8 mouse cellular contexts compared by ENCODE assay signal in the genomic region with DNA sequence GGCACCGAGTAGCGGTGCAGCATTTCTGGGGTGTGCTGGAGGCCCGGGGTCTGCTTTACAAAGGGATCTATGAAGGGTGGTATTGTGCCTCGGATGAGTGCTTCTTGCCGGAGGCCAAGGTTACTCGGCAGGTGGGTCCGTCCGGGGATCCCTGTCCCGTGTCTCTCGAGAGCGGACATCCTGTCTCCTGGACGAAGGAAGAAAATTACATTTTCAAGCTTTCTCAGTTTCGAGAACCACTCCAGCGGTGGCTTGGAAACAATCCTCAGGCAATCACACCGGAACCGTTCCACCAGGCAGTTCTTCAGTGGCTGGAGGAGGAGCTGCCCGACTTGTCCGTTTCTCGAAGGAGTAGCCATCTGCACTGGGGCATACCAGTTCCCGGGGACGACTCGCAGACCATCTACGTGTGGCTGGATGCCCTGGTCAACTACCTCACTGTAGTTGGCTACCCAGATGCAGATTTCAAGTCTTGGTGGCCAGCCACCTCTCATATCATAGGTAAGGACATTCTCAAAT. TPM values are rescaled to one million over a fixed set of nuclear protein-coding genes. Genes with fewer than 3 reads are reported as not detected.
A peak's percentile ranks its signal among the peaks of the same experiment; 100 is the strongest.
DNase-seq lines count a peak whose midpoint lies in the region; ATAC-seq and TF ChIP-seq lines count a peak whose summit lies in the region.

No protein-coding gene starts in this region.

- WGBS in bone marrow, adult 2 months, result under 1% methylated on average over 23 of the region's 23 CpGs
- under 1% methylated on average over 23 of the region's 23 CpGs for WGBS in hindbrain, postnatal 0 days
- under 1% methylated on average over 23 of the region's 23 CpGs for WGBS in liver, embryonic 14.5 days (ENCODE audit: insufficient replicate concordance)
- WGBS in small intestine, adult 2 months, result under 1% methylated on average over 23 of the region's 23 CpGs

- H3K4me1 ChIP-seq in bone marrow, adult 2 months (ENCODE audit: control insufficient read depth, insufficient read depth, low read length), result no peaks in the 10 kb centered on the region; the same call in 1 of the 2 replicates
- H3K4me1 ChIP-seq in hindbrain, postnatal 0 days (ENCODE audit: insufficient read depth, low read length), result peaks cover 31% of the 10 kb centered on the region
- peaks cover 11 to 18% of the 10 kb centered on the region in 2 experiments for H3K4me1 ChIP-seq in liver, embryonic 14.5 days (replicated peaks; ENCODE audit: control insufficient read depth in 2 of 2, insufficient read depth in 2 of 2, low read length in 1 of 2)
- H3K4me1 ChIP-seq in small intestine, adult 2 months (ENCODE audit: control insufficient read depth, insufficient read depth, insufficient read length, low read length), result peaks cover 5% of the 10 kb centered on the region; the same call in 1 of the 2 replicates

- TF ChIP-seq EP300 in liver, embryonic 14.5 days (IDR thresholded peaks at IDR 0.05; ENCODE audit: low read depth), result no peak

- TF ChIP-seq CTCF in bone marrow, adult 2 months (IDR thresholded peaks at IDR 0.05; ENCODE audit: control insufficient read depth, insufficient read depth, low read length), result no peak
- TF ChIP-seq CTCF in hindbrain, postnatal 0 days (IDR thresholded peaks at IDR 0.05; ENCODE audit: low read depth), result no peak
- no peak for TF ChIP-seq CTCF in liver, embryonic 14.5 days (IDR thresholded peaks at IDR 0.05; ENCODE audit: low read depth)
- TF ChIP-seq CTCF in small intestine, adult 2 months (IDR thresholded peaks at IDR 0.05; ENCODE audit: extremely low read depth, insufficient read length, insufficient replicate concordance, low read depth, low read length), result no peak

- H3K4me2 ChIP-seq in hindbrain, postnatal 0 days (ENCODE audit: low read depth, low read length), result peak overlapping the region; percentile 93
- peak overlapping the region; percentile 100 for H3K4me2 ChIP-seq in liver, embryonic 14.5 days (ENCODE audit: low read depth)

- no peak for TF ChIP-seq POLR2A in bone marrow, adult 2 months (IDR thresholded peaks at IDR 0.05; ENCODE audit: borderline replicate concordance, control insufficient read depth, low read depth, low read length)
- no peak for TF ChIP-seq POLR2A in small intestine, adult 2 months (IDR thresholded peaks at IDR 0.05; ENCODE audit: low read depth, low read length)

- peak; percentile 34 for ATAC-seq in erythroblast, adult 5-6 weeks (replicated peaks; ENCODE audit: low FRiP score, poor library complexity, severe bottlenecking)
- ATAC-seq in hindbrain, postnatal 0 days, result no peak; the same call in 1 of the 2 replicates
- ATAC-seq in liver, embryonic 14.5 days (ENCODE audit: insufficient read depth), result no peak

- peak overlapping the region; percentile 79; the same call in 1 of the 2 replicates for H3K27ac ChIP-seq in bone marrow, adult 2 months (ENCODE audit: control insufficient read depth, insufficient read depth, low read depth, low read length, poor library complexity)
- peak overlapping the region; percentile 88 for H3K27ac ChIP-seq in hindbrain, postnatal 0 days
- H3K27ac ChIP-seq in liver, embryonic 14.5 days, result peak overlapping the region; percentile 58
- peak overlapping the region; percentile 28; the same call in 1 of the 2 replicates for H3K27ac ChIP-seq in small intestine, adult 2 months (ENCODE audit: insufficient read depth, low read depth, low read length)

- peak overlapping the region; percentile 60 for H3K9ac ChIP-seq in hindbrain, postnatal 0 days (replicated peaks; ENCODE audit: low read length)
- peak overlapping the region; percentile 76 for H3K9ac ChIP-seq in liver, embryonic 14.5 days (replicated peaks)

- H3K36me3 ChIP-seq in hindbrain, postnatal 0 days (ENCODE audit: insufficient read depth, low read length), result no peaks in the 10 kb centered on the region
- no peaks in the 10 kb centered on the region; the same call in 1 of the 2 replicates for H3K36me3 ChIP-seq in liver, embryonic 14.5 days (replicated peaks; ENCODE audit: control insufficient read depth, insufficient read depth, low read depth)
- no peaks in the 10 kb centered on the region for H3K36me3 ChIP-seq in small intestine, adult 2 months (ENCODE audit: control insufficient read depth, insufficient read depth, low read length)

- intact Hi-C loops in left cerebral cortex, postnatal 25 days (cut with DNase I), result loop anchor here (2.0 to 5.0 kb wide), 3 partner anchors 145 to 635 kb away; partner anchors contain the start of genes Hspd1 and Hspe1

- H3K9me3 ChIP-seq in hindbrain, postnatal 0 days (ENCODE audit: low read length), result no peaks in the 10 kb centered on the region
- no peaks in the 10 kb centered on the region for H3K9me3 ChIP-seq in liver, embryonic 14.5 days (ENCODE audit: control insufficient read depth, low read length)

- peak overlapping the region; percentile 85 for H3K4me3 ChIP-seq in bone marrow, adult 2 months (replicated peaks; ENCODE audit: control insufficient read depth, low read depth, low read length)
- peak overlapping the region; percentile 70 for H3K4me3 ChIP-seq in hindbrain, postnatal 0 days (ENCODE audit: low read length)
- H3K4me3 ChIP-seq in liver, embryonic 14.5 days (ENCODE audit: insufficient read depth in 1 of 2, low read depth in 2 of 2, low read length in 2 of 2), result peak overlapping the region; percentile 67 to 72
- peak overlapping the region; percentile 96 for H3K4me3 ChIP-seq in small intestine, adult 2 months (ENCODE audit: low read depth, low read length)

- peak; percentile 25 to 33 for DNase-seq in left cerebral cortex, postnatal 25 days (ENCODE audit: low spot score in 2 of 2)
- no peak for DNase-seq in left cerebral cortex, adult 11 months (ENCODE audit: low spot score)
- DNase-seq in hindbrain, postnatal 0 days (ENCODE audit: low spot score), result peak; percentile 33
- peak in 1 of 3 experiments; percentile 7 for DNase-seq in liver, embryonic 14.5 days (ENCODE audit: low read depth in 3 of 3, low spot score in 3 of 3)
- no peak for DNase-seq in layer of hippocampus, adult 8-10 months (ENCODE audit: low spot score in 2 of 2)

- H3K27me3 ChIP-seq in hindbrain, postnatal 0 days (ENCODE audit: insufficient read depth, low read length), result no peaks in the 10 kb centered on the region
- no peaks in the 10 kb centered on the region for H3K27me3 ChIP-seq in liver, embryonic 14.5 days (ENCODE audit: control insufficient read depth, insufficient read depth, low read length)
- no peaks in the 10 kb centered on the region for H3K27me3 ChIP-seq in small intestine, adult 2 months (ENCODE audit: control insufficient read depth, insufficient read depth, low read length)

RNA-seq across cellular contexts. Expression of gene Mars2, which starts 0.7 kb away (rescaled TPM):
- total RNA-seq in left cerebral cortex, postnatal 25 days (2021), result 10 to 100 TPM in 1 of 2 experiments, 1 to 10 TPM in 1; 9.7 to 10.5 TPM
- 1.4 and 1.5 TPM in 2 replicates for polyA plus RNA-seq in bone marrow, adult 2 months (2011; ENCODE audit: insufficient read depth, insufficient read length, low replicate concordance, missing spikeins)
- total RNA-seq in erythroblast, adult 5-6 weeks (2015; ENCODE audit: low replicate concordance), result 2.1 and 2.3 TPM in 2 replicates
- total RNA-seq in erythroblast, adult 5-6 weeks (2017; ENCODE audit: low replicate concordance), result 1.7 and 2.0 TPM in 2 replicates
- total RNA-seq in hindbrain, postnatal 0 days (2014; rRNA removed), result 9.3 and 10.6 TPM in 2 replicates
- polyA plus RNA-seq in hindbrain, postnatal 0 days (2015; fragmentation: Nextera tagmentation; extraction: Ambion mirVana), result 2.4 and 2.6 TPM in 2 replicates
- polyA plus RNA-seq in liver, embryonic 14.5 days (2012; rRNA removed), result 1.6 and 1.9 TPM in 2 replicates
- 2.1 and 2.2 TPM in 2 replicates for polyA plus RNA-seq in liver, embryonic 14.5 days (2014; fragmentation: Nextera tagmentation; extraction: Ambion mirVana)
- 1.4 and 1.7 TPM in 2 replicates for polyA plus RNA-seq in small intestine, adult 2 months (2012; rRNA removed)
- total RNA-seq in layer of hippocampus, adult 8-10 months (2022), result 1 to 10 TPM; 8.3 to 9.0 (median 8.6) TPM

RNA-seq across cellular contexts. Expression of gene Rftn2, which starts 11.1 kb away (rescaled TPM):
- 10 to 100 TPM; 20.6 to 21.7 TPM for total RNA-seq in left cerebral cortex, postnatal 25 days (2021)
- 0.95 and 1.7 TPM in 2 replicates for polyA plus RNA-seq in bone marrow, adult 2 months (2011; ENCODE audit: insufficient read depth, insufficient read length, low replicate concordance, missing spikeins)
- not detected in 2 replicates for total RNA-seq in erythroblast, adult 5-6 weeks (2015; ENCODE audit: low replicate concordance)
- 0.17 TPM in 1 of 2 replicates, not detected in the other for total RNA-seq in erythroblast, adult 5-6 weeks (2017; ENCODE audit: low replicate concordance)
- 11.2 and 14.2 TPM in 2 replicates for total RNA-seq in hindbrain, postnatal 0 days (2014; rRNA removed)
- polyA plus RNA-seq in hindbrain, postnatal 0 days (2015; fragmentation: Nextera tagmentation; extraction: Ambion mirVana), result 14.9 and 19.9 TPM in 2 replicates
- 0.28 and 0.38 TPM in 2 replicates for polyA plus RNA-seq in liver, embryonic 14.5 days (2012; rRNA removed)
- 0.37 and 0.62 TPM in 2 replicates for polyA plus RNA-seq in liver, embryonic 14.5 days (2014; fragmentation: Nextera tagmentation; extraction: Ambion mirVana)
- 0.53 and 0.85 TPM in 2 replicates for polyA plus RNA-seq in small intestine, adult 2 months (2012; rRNA removed)
- total RNA-seq in layer of hippocampus, adult 8-10 months (2022), result 10 to 100 TPM; 32.0 to 37.6 (median 32.9) TPM

Comparison
In these comparisons a context has a peak if more than half of its experiments do, and no peak if none do; other contexts are left out.
1. DNase-seq: peak in left cerebral cortex, postnatal 25 days (2 of 2) and hindbrain, postnatal 0 days (single experiment); none in left cerebral cortex, adult 11 months (single experiment) and layer of hippocampus, adult 8-10 months (0 of 2).
2. H3K27ac ChIP-seq: peak in every context shown above with its lines; median percentile 88 in hindbrain, postnatal 0 days; 79 in bone marrow, adult 2 months; 58 in liver, embryonic 14.5 days; 28 in small intestine, adult 2 months.
3. RNA of gene Rftn2, which starts 11.1 kb away (total RNA-seq): 32.0 to 37.6 TPM in layer of hippocampus, adult 8-10 months, 20.6 to 21.7 TPM in left cerebral cortex, postnatal 25 days and 11.2 to 14.2 TPM in hindbrain, postnatal 0 days; 0.17 TPM in erythroblast, adult 5-6 weeks; every median in the first group is over 10 times any median in the second.
4. Peak in every context shown above with its lines, with median percentiles within 50 percentile points of each other: H3K4me3 ChIP-seq.